Mouse (Mus musculus): ENCODE data around the gene Slc25a31.

GRCm38 (mm10) chr3:40760746-40761145 is 52.1 kb downstream of the Slc25a31 start:
- no peak for TF ChIP-seq CTCF (IDR thresholded peaks at IDR 0.05; ENCODE audit: low read depth)
- TF ChIP-seq EP300 (IDR thresholded peaks at IDR 0.05; ENCODE audit: low read depth), result no peak

Data from liver, postnatal 0 days (tissue).